Mouse (Mus musculus) spleen, postnatal 36 days (tissue): ENCODE measurements around the gene Rab3a.

Experiments
- DNase-seq, 2 experiments: peaks; one replicate each; pipeline ENCODE4 v3.0.0; 2022; ENCODE audit warnings: low spot score in 2 of 2, mixed read lengths in 1 of 2

Gene Rab3a

DNA sequence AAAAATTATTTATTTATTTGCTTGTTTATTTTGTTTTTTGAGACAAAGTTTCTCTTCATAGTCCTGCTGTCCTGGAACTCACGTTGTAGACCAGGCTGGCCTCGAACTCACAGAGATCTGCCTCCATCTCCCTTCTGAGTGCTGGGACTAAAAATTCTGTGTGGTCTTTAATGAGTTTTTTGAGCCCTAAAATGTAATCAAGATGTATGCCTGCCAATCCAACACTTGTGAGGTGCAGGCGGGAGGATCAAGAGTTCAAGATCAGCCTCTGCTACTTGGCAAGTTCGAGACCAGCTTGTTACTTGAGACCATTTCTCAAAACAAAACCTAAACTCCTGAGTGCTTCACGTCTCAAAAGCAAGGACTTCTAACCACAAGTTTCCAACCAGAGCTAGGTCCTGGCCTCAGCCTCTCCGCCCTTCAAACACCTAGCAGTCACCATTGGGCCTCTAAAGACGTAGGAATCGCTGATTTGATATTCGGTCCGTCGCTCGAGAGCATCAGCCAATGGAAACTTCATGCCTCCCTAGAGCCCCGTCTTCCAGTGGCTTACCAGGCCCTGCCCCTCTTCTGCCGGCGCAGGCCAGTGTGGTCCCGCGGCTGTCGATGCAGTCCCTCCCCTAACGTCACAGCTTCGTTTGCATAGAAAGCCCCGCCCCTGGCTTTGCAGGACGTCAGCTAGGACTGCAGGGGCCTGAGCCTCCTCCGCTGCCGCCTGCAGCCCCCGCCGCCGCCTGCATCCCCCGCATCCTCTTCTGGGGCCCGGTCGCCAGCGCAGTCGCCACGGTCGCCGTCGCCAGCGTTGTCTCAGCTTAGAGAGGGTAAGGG, at the start of gene Rab3a:
TSS of gene Rab3a (plus strand) at position 637 of the 828 bp plus-strand sequence.
- peak; percentile 99 for DNase-seq

DNA sequence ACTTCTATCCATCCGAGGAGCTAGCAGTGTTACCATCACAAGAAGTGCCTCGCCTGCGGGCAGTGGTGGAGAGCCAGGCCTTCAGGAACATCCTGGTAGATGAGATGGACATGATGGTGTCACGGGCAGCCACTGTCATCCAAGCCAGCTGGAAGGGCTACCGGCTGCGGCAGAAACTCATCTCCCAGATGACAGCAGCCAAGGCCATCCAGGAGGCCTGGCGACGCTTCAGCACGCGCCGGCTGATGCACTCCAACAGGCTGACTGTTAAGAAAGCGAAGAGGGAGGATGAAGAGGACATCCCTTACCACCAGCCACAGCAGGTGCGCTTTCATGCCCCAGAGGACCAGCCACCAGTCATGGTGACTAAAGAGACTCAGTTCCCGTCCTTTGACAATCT, 46.2 kb upstream of the Rab3a start:
- DNase-seq = no peak

DNA sequence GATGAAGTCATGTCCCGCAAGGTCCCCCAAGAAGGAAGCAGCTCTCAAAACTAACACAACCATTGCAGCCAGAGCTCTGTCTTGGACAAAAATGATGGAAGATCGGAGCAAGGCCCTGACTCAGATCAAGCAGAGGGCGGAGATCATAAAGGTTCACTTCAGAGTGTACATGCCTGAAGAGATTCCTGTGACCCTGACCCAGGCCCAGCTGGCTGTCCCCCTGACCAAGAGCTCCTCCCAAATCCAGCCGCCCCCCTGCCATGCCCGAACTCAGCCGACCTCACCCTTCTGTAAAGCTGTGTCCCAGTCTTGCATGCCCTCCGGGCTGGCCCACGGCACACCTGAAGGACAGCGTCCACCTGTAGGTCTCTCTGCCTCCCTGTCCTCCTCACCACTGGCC, 44.7 kb upstream of the Rab3a start:
- DNase-seq = no peak

DNA sequence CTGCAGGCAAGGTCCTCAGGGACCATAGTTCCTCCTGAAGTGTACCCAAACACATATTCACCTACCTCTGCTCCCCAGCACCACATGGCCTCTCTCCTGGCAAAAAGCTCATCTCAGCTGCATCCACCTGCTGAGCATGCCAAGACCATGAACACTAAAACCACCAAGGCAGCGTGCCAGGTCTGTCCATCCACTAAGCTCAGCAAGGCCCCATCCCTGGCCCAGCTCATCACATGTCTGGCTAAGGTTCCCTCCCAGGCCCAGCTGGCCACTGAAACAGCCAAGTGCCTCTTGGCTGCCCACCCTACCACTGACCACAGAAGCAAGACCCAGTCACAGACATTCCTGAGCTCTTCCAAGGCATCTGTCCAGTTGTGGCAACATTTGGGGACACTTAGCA, 44.2 kb upstream of the Rab3a start:
- DNase-seq = no peak

DNA sequence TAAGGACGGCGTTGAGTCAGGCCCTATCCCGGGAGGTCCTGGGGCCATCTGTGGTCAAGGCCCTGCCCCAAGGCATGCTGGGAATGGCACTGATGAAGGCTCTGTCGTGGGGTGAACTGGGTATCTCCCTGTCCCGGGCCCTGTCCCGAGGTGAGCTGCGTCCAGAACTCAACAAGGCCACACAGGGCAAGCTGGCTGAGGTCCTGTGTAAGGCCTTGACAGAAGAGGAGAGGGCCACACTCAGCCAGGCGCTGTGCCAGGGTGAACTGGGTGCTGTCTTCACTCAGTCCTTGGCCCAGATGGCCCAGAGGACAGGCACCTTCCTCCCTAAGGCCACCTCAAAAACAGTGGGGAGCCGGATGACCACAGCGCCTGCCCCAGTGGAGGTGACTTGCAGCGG, 43.4 kb upstream of the Rab3a start:
- no peak for DNase-seq

DNA sequence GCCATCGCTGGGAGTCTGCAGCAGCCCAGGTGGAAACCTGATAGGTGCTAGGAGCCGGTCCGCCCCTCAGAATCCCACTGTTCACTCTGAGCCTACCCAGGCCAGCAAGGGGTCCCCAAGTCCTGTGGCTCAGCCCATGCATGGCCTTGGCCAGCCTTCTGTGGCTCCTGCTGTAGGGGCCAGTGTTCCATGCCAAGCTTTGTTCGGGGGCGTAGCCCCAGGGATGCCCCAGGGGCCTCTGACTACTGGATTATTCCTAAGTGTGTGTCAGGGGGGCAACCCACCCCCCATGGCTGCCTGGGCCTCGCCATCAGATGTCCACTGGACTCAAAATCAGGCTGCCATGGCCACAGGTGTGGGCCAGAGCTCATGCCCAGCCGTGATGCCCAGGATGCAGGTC, 40.5 kb upstream of the Rab3a start:
- no peak for DNase-seq

DNA sequence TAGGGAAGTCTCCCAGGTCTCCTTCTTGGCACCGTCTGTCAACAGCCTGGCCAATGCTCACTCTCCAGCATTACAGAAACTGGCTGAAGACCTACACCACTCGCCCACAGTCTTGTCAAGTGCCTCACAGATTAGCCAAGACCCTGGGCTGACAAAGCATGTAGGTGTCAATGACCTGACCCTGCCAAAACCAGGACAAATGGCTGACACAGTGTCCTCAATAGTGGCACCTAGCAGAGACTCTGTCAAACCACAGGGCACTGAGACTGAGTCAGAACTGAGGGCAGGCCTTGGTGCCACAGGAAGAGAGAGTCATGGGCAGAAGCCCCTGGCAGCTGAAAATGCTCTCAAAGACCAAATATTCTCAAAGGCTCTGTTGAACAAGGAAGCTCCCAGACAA, 39.4 kb upstream of the Rab3a start:
- no peak for DNase-seq

DNA sequence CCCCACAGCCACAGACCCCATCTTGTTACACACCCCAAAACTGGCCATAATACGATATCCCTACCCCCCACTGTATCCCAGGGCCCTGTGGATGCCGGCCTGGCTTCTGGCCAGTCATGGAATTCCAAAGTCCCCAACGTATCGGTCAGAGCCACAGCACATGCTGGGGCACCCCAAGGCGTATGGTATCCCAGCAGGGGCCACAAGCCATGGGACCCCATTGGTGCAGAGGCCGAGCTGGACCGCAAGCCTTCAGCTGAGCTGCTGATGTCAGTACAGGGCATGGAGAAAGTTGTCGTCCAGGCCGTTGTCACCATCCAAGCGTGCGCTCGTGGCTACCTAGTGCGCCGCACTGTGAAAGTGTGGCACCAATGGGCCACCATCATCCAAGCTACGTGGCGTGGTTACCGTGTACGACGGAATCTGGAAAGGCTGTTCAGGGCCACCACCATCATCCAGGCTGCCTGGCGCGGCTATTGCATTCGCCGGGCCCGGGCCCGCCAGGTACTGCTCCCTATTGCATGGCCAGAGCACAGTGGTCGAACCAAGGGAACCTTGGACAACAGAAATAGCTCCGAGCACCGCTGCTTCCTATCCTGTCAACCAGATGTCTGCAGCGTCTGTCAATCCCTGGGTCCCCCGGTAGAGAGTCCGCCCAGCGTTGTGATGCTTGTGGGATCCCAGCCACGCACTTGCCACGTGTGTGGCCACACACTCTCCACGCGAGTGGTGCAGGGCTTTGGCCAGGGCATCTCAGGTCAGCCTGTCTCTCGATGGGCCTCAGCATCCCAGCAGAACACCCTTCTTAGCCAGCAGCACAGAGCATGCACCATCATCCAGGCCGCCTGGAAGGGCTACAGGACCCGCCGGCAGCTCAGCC, 37.7 kb upstream of the Rab3a start:
- DNase-seq = no peak

DNA sequence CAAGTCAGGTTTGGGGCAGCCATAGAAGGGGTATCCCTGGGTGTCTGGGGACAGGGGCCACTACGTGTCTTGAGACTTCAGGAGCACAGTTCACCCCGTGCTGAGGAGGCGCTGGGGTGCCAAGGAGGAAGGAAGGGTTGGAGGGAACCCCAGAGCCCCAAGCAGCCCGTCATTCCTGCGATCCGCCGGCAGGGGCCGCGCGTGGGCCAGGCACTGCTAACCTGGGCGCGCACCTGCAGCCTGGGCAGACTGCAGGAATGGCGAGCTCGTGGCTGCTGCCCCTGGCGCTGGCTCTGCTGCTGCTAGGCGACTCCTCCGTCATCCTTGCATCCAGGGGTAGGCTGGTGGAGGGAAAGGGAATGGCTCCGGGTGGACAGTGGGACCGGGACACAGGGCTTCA, 36.2 kb upstream of the Rab3a start, which contains the start of gene Gm3336:
TSS of gene Gm3336 (plus strand) at position 247 of the 400 bp plus-strand sequence.
- DNase-seq = peak; percentile 71 to 75

DNA sequence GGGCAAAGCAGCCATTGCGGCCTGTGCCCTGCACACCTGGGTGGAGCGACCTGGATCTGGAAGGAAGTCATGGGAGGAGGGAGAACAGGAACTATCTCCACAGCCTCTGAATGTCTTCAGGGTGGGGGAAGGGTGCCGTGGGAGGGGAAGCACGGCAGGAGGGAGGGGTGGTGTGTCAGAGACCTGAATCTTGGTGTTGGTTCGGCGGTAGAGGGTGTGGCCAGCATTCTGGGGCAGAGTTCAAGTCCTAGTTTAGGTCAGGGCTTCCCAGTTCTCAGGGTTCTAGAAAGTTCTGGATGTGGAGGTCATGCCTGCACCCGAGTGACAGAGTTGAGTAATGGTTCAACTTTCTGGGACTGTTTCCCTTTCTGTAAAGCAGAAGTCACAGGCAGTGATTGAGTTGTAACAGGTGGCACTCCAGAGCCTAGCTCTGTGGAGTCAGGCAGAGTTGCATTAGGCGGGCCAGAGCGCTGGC, 34.6 kb upstream of the Rab3a start:
- DNase-seq = no peak

DNA sequence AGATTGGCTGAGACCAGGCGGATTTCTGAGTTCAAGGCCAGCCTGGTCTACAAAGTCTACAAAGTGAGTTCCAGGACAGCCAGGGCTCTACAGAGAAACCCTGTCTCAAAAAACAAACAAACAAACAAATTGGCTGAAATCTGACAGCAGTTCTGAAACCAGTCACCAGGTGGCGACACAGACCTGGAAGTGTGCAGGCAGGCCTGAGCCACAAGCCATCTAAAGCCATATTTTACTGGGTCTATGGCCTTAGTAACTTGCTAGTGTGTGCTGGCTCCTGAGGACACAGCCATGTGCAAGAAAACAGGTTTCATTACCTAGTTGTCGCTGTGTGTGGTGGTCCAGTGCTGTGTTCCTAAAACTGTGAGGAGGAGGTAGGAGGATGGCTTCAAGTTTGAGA, 33.7 kb upstream of the Rab3a start:
- peak; percentile 65 to 68 for DNase-seq

DNA sequence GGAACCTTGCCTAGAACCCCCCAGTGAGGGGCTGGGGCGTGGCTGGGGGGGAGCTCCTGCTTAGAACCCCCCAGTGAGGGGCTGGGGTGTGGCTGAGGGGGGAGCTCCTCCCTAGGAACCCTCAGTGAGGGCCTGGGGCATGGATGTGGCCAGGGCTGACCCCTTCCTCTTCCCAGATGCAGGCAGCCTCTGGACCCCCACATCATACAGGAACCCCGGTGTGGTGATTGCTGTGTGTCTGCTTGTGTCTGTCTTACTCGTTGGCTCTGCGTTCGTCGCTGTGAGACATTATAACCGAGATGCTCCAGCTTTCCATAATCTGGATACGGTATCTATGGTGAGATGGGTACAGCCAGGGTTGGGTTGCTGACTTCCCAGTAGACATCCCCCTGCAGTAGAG, 32.9 kb upstream of the Rab3a start:
- no peak for DNase-seq

DNA sequence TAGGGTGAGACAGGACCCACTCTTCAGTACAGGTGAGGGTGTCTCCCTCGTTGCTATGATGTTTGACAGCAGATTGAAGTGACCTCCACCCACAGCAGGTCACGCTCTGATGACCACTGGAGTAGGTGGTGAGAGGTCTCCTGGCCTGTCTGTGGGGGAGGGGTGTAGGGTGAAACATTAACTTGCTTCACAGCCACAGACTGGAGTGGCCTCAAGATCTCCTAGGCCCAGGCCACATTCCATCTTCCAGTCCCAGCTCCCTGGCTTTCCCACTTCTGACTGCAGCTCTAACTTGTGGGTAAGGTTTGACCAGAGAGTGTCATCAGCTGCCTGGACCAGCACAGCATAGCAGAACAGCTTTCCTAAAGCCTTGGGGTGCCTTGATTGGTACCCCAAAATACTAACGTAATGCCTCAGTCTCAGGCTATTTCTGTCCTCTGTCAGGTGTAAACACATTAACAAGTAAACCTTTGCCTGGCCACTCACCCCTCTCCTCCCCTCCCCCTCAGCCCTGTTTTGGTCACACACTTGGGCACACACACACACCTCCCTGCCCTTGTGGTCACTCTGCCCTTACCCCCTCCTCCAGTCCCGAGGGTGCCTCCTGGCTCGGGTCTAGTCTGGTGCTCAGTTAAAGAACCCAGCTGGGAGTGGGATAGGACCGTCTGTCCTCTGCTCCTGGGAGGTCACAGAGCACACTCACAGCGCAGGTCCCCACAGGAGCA, 30.8 kb upstream of the Rab3a start, which contains the start of gene Pde4c:
TSS of gene Pde4c (plus strand) at position 235 of the 725 bp plus-strand sequence.
- no peak for DNase-seq

DNA sequence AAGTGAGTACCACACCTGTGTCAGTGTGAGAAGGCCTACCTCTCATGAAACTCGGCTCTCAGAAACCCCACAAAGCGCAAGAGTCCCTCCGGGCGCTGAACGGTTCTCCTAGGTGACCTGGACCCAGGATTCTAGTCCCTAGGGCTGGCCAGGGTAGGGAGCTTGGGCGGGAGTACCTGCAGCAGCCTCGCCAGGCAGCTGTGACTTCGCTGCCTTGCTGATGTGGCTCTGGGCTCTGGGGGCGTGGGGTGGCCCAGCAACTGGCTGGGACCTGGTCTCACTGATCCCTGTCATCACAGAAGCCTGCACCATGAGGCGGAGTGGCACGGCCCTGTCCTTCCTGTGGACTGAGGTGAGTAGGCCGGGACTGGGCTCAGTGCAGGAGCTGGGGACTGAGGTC, 30.3 kb upstream of the Rab3a start:
- no peak for DNase-seq

DNA sequence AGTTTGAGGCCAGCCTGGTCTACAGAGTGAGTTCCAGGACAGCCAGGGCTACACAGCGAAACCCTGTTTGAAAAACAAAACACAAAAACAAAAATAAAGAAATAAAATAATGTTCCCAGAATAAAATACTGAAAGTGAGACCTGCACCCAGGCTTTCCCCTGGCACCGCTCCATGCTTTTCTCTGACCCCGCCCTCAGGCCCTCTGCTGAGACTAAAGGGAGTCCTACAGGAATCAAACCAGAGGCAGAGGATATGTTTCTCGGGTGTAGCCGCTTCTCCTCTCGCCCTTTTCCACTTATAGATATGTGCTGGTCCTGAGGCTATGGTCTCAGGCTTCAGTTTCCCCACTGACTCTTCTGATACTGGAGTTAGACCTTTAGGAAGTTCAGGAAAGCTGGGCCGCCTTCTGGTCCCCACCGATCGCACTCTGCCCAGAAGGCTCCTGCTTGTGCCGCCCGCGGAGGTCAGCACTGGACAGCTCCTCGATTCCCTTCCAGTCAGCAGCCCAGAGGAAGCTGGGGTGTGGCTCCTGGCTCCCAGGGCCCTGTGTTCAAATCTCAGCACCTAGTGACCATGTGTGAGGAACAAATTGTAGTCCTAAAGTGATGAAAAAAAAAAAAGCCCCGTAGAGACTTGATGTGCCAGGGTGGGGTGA, 28.6 kb upstream of the Rab3a start:
- DNase-seq = no peak

DNA sequence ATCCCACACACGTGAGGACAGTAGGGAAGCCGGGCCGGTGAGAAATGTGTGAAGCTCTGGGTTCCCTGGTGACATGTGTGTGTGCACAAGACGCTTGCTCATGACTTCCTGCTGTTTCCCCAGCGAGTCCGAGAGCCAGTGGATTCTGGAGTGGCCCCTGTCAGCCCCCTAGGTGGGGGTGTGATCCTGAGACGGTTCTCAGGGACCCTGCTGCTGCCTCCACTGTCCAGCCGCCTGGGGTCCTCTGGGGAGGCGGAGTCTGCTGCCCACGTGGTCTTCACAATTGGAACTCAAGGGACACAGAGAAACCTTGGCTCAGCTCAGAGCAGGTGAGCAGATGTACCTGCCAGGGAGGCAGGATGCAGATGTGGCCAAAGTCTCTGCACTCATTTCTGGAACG, 27.8 kb upstream of the Rab3a start:
- DNase-seq = no peak

DNA sequence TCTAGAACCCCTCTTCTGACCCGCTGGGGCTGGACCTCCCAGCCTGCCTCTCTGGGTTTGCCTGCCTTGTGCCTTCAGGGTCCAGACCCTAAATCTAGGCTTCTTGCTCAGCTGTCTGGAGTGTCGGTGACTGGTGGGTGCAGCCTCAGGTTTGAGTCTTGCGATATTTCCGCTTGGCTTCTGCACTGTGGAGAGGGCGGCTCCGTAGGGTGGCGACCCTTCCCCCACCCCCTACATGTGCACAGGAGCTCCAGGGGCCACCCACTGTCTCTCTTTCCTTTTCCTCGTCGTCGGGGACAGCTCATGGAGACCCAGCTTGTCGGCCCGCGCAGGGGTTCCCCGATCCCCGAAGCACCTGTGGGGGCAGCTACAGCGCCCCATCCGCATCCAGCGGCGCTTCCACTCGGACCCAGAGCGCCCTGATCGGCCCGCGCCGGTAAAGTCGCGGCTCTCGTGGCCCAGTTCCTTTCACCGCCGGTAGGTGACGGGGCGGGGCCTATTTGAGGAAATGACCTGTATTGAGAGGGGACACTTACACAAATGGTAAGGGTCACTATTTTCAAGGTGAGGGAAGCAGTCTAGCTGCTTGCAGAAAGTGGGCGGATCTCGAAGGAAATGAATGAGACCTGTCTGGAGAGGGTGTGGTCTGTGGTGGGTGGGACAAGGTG, 24.5 kb upstream of the Rab3a start:
- peak; percentile 72 to 75 for DNase-seq

DNA sequence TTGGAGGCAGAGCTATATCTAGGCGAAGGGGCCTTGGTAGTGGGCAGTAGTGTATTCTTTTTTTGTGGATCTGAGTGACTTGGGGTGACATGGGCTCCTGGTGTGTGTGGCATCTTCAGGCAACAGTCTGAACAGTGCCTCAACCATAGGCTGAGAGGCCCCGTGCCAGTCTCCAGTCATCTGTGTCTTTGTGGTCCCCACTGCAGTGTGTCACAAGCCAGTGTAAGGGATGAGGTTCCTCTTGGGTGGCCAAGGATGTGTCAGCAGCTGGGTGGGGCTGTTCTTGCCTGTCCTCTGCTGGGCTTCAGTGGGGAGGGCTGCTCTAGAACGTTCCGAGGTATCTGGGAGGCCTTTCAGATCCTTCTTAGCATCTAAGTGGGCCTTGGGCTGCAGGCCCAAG, 23.5 kb upstream of the Rab3a start:
- peak; percentile 74 to 75 for DNase-seq

DNA sequence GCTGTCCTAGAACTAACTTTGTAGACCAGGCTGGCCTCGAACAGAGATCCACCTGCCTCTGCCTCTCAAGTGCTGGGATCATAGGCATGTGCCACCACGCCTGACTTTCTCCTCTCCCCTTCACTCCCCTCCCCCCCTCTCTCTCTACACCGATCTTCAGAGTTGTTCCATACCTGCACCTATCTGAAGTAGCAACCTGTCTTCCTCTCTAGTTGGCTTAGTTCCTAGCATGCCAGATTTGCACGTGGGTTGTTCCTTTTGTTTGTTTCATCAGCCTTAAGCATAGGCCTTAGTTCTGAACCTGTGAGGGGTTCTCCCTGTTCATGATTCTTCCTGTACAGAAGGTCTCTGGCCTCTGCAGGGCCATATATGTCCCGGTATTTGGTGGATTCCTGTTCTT, 16.8 kb upstream of the Rab3a start:
- no peak for DNase-seq

DNA sequence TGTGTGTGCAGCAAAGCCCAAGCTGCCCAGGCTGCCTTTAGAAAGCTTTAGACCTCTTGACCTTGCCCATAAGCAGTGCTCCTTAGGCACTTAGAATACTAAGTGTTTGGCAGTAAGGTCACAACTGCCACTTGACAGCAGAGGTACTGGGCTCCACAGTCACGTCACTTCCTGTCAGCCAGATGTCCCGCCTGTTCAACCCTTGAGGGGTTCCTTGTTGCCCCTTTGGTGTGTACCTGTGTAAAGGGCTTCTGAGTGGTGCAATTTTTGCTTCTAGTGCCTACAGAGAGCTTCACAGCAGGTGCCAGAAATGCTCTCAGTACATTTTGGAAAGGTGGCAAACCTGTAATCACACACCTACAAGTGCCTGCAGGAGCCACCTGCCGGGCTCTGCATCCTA, 16.3 kb upstream of the Rab3a start:
- no peak for DNase-seq

DNA sequence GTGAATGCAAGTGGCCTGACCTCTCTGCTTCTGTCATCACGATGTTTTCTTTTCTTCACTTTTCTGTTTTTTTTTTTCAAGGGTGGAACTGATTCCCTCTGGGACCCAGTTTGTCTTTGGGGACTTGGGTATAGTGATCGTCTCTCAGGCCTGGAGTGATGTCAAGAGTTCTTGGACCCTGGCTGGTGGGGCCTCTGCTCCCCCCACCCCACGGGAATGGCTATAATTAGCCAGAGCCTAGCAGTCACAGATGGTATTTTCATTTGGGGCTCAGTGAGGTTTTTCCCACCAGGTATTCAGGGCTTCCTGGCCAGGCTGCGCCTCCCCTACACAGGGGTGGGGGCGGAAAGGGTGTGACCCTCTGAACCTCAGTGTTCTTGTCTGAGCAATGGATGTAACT, 12.8 kb upstream of the Rab3a start:
- DNase-seq = no peak
